Comparison of ENCODE assay signal across 18 mouse cellular contexts in genomic region chr17:79099866-79100265, GRCm38 (mm10). TPM values are rescaled to one million over a fixed set of nuclear protein-coding genes. Genes with fewer than 3 reads are reported as not detected.
A peak's percentile ranks its signal among the peaks of the same experiment; 100 is the strongest.
DNase-seq lines count a peak whose midpoint lies in the region; ATAC-seq and TF ChIP-seq lines count a peak whose summit lies in the region.
"Had no signal": no experiment of that assay in that cellular context is flagged by ENCODE, and none has a peak within 500 bp of the region (broad histone marks: within the 10 kb centered on the region; RNA-seq: fewer than 3 reads in every experiment).

No protein-coding gene starts in this region.

- 83% methylated on average over 4 of the region's 4 CpGs for WGBS in midbrain, embryonic 15.5 days
- 85% methylated on average over 4 of the region's 4 CpGs for WGBS in hindbrain, embryonic 11.5 days

- no peaks in the 10 kb centered on the region for H3K27me3 ChIP-seq in midbrain, embryonic 15.5 days (replicated peaks)
- no peaks in the 10 kb centered on the region for H3K27me3 ChIP-seq in hindbrain, embryonic 11.5 days (ENCODE audit: control insufficient read depth, insufficient read depth, low read length)
- H3K27me3 ChIP-seq: heart, embryonic 12.5 days; hindbrain, embryonic 15.5 days; megakaryocyte, embryonic 14.5 days had no signal

- no peak overlapping the region for H3K9ac ChIP-seq in midbrain, embryonic 15.5 days
- no peak overlapping the region for H3K9ac ChIP-seq in hindbrain, embryonic 11.5 days (ENCODE audit: low read depth, low read length)
- H3K9ac ChIP-seq: heart, embryonic 12.5 days; hindbrain, embryonic 15.5 days had no signal

- no peaks in the 10 kb centered on the region for H3K36me3 ChIP-seq in midbrain, embryonic 15.5 days (replicated peaks)
- H3K36me3 ChIP-seq in hindbrain, embryonic 11.5 days (ENCODE audit: control insufficient read depth, insufficient read depth, low read length): no peaks in the 10 kb centered on the region
- H3K36me3 ChIP-seq: embryonic facial prominence, embryonic 10.5 days; heart, embryonic 12.5 days; hindbrain, embryonic 15.5 days had no signal

- ATAC-seq in midbrain, embryonic 15.5 days (replicated peaks): no peak
- no peak for ATAC-seq in hindbrain, embryonic 11.5 days (ENCODE audit: low FRiP score)
- ATAC-seq: forebrain, embryonic 16.5 days had no signal

- intact Hi-C loops in left cerebral cortex, postnatal 14 days (cut with DNase I): no loop called here

- H3K9me3 ChIP-seq in midbrain, embryonic 15.5 days: no peaks in the 10 kb centered on the region
- H3K9me3 ChIP-seq in hindbrain, embryonic 11.5 days (ENCODE audit: control insufficient read depth, low read length): no peaks in the 10 kb centered on the region
- H3K9me3 ChIP-seq: hindbrain, embryonic 15.5 days; megakaryocyte, embryonic 14.5 days had no signal

- peaks cover 2% of the 10 kb centered on the region; the same call in 1 of the 2 replicates for H3K4me1 ChIP-seq in embryonic fibroblast, embryonic 13.5 days (ENCODE audit: control insufficient read depth, insufficient read depth, low read length)
- no peaks in the 10 kb centered on the region for H3K4me1 ChIP-seq in midbrain, embryonic 15.5 days
- no peaks in the 10 kb centered on the region for H3K4me1 ChIP-seq in hindbrain, embryonic 11.5 days (replicated peaks; ENCODE audit: control insufficient read depth, insufficient read depth, low read length)
- H3K4me1 ChIP-seq: embryonic facial prominence, embryonic 10.5 days; hindbrain, embryonic 15.5 days; megakaryocyte, embryonic 14.5 days had no signal

- DNase-seq in left cerebral cortex, adult 9 months (ENCODE audit: low spot score in 2 of 2): peak; percentile 8 to 22
- no peak for DNase-seq in left cerebral cortex, postnatal 14 days (ENCODE audit: low spot score in 2 of 2)
- DNase-seq in CD4-positive, CD25-positive, alpha-beta regulatory T cell, adult 2 months (ENCODE audit: low read depth, low spot score): peak; percentile 61
- peak; percentile 18 for DNase-seq in thymus, postnatal 0 days (ENCODE audit: low spot score)
- no peak for DNase-seq in gastrocnemius, postnatal 4 days (ENCODE audit: low spot score in 2 of 2)
- no peak for DNase-seq in hindbrain, embryonic 11.5 days (ENCODE audit: low spot score)
- DNase-seq: adrenal gland, postnatal 25 days; cerebellum, adult 9-10 months; retina, postnatal 1 day had no signal

- H3K27ac ChIP-seq in embryonic fibroblast, embryonic 13.5 days (ENCODE audit: insufficient read depth, low read length): peak overlapping the region; percentile 54
- no peak overlapping the region for H3K27ac ChIP-seq in midbrain, embryonic 15.5 days
- H3K27ac ChIP-seq in hindbrain, embryonic 11.5 days (ENCODE audit: low read depth, low read length): no peak overlapping the region
- H3K27ac ChIP-seq: embryonic facial prominence, embryonic 10.5 days; hindbrain, embryonic 15.5 days had no signal

- no peak for TF ChIP-seq CTCF in embryonic fibroblast, embryonic 13.5 days (IDR thresholded peaks at IDR 0.05; ENCODE audit: borderline replicate concordance, insufficient read depth, low read length)

- no peak overlapping the region for H3K4me3 ChIP-seq in embryonic fibroblast, embryonic 13.5 days (ENCODE audit: insufficient read depth, low read length)
- H3K4me3 ChIP-seq in midbrain, embryonic 15.5 days: no peak overlapping the region
- no peak overlapping the region for H3K4me3 ChIP-seq in hindbrain, embryonic 11.5 days (ENCODE audit: low read depth, low read length)
- H3K4me3 ChIP-seq: embryonic facial prominence, embryonic 10.5 days; heart, embryonic 12.5 days; hindbrain, embryonic 15.5 days; megakaryocyte, embryonic 14.5 days had no signal

- no peak overlapping the region for H3K4me2 ChIP-seq in midbrain, embryonic 15.5 days
- no peak overlapping the region for H3K4me2 ChIP-seq in hindbrain, embryonic 11.5 days (replicated peaks; ENCODE audit: low read depth, low read length)
- H3K4me2 ChIP-seq: heart, embryonic 12.5 days; hindbrain, embryonic 15.5 days; liver, embryonic 11.5 days had no signal

- no peak for TF ChIP-seq POLR2A in embryonic fibroblast, embryonic 13.5 days (IDR thresholded peaks at IDR 0.05; ENCODE audit: low read depth, low read length)

RNA-seq across cellular contexts. Expression of gene Qpct, which starts 48.2 kb away (rescaled TPM):
- 10 to 100 TPM in 1 of 2 experiments, 1 to 10 TPM in 1; 7.9 to 12.5 TPM for total RNA-seq in left cerebral cortex, postnatal 14 days (2021)
- polyA plus RNA-seq in embryonic fibroblast, embryonic 13.5 days (2011; ENCODE audit: insufficient read length, low read depth, missing spikeins): 6.1 and 9.7 TPM in 2 replicates
- polyA plus RNA-seq in thymus, postnatal 0 days (2015; fragmentation: Nextera tagmentation; extraction: Ambion mirVana): 5.3 and 6.1 TPM in 2 replicates
- 17.9 and 19.7 TPM in 2 replicates for polyA plus RNA-seq in midbrain, embryonic 15.5 days (2015; fragmentation: Nextera tagmentation; extraction: Ambion mirVana)
- 10 to 100 TPM; 29.0 to 31.5 TPM for total RNA-seq in gastrocnemius, postnatal 4 days (2021)
- polyA plus RNA-seq in hindbrain, embryonic 11.5 days (2014; fragmentation: Nextera tagmentation; extraction: Ambion mirVana): 8.2 and 10.6 TPM in 2 replicates
- total RNA-seq: MEL had no signal

Comparison
In these comparisons a context has a peak if more than half of its experiments do, and no peak if none do; other contexts are left out.
1. DNase-seq: peak in left cerebral cortex, adult 9 months (2 of 2), CD4-positive, CD25-positive, alpha-beta regulatory T cell, adult 2 months (single experiment) and thymus, postnatal 0 days (single experiment); none in left cerebral cortex, postnatal 14 days (0 of 2), gastrocnemius, postnatal 4 days (0 of 2) and hindbrain, embryonic 11.5 days (single experiment).